Mouse (Mus musculus) kidney, embryonic 14.5 days (tissue): ENCODE measurements around the gene Kcnq1. TPM values are rescaled to one million over a fixed set of nuclear protein-coding genes. Genes with fewer than 3 reads are reported as not detected.

Source experiments
- ATAC-seq: fragments of 200-750 bp; cut with Nextera tagmentation; 2 replicates; pipeline ENCODE4 v1.8.0; 2017; ENCODE audit warnings: moderate number of reproducible peaks, mild to moderate bottlenecking, moderate TSS enrichment, moderate library complexity; ENCODE audit not compliant: low FRiP score, low TSS enrichment
- H3K27ac ChIP-seq: fragments of 300-500 bp; sonication (generic); 2 replicates; pipeline ENCODE4 v1.5.1; 2014; ENCODE audit warnings: low read depth, mild to moderate bottlenecking, low read length, moderate library complexity, mixed read lengths
- H3K27me3 ChIP-seq: fragments of 300-500 bp; sonication (generic); 2 replicates; pipeline ENCODE4 v1.6.1; 2014; ENCODE audit warnings: mild to moderate bottlenecking, low read length; ENCODE audit not compliant: control insufficient read depth, insufficient read depth
- H3K36me3 ChIP-seq: fragments of 300-500 bp; sonication (generic); 2 replicates; pipeline ENCODE4 v1.6.1; 2014; ENCODE audit warnings: low read length, mixed read lengths; ENCODE audit not compliant: control insufficient read depth, insufficient read depth
- H3K4me1 ChIP-seq: fragments of 300-500 bp; sonication (generic); 2 replicates; pipeline ENCODE4 v1.6.1; 2014; ENCODE audit warnings: low read length, mixed read lengths; ENCODE audit not compliant: control insufficient read depth, insufficient read depth
- H3K4me2 ChIP-seq: fragments of 300-500 bp; sonication (generic); replicated peaks from 2 replicates; pipeline ENCODE4 v1.6.1; 2014; ENCODE audit warnings: low read depth, mild to moderate bottlenecking, low read length
- H3K4me3 ChIP-seq: fragments of 300-500 bp; sonication (generic); 2 replicates; pipeline ENCODE4 v1.5.1; 2014; ENCODE audit warnings: mild to moderate bottlenecking, low read length
- H3K9ac ChIP-seq: fragments of 300-500 bp; sonication (generic); 2 replicates; pipeline ENCODE4 v1.6.1; 2014; ENCODE audit warnings: low read depth, mild to moderate bottlenecking, low read length, moderate library complexity
- H3K9me3 ChIP-seq: fragments of 300-500 bp; sonication (generic); 2 replicates; pipeline ENCODE4 v1.6.1; 2016; ENCODE audit warnings: low read length; ENCODE audit not compliant: control insufficient read depth
- WGBS: fragments of 180-500 bp; shearing (Covaris S2); extraction: QIAGEN DNeasy Blood & Tissue Kit; methylation state at CpG from one replicate; pipeline ENCODE4 v1.1.7; 2014; 5-methylcytosine and 5-hydroxymethylcytosine counted together
- polyA plus RNA-seq: library from polyadenylated mRNA; unstranded; fragments of >200 nt; fragmentation: Nextera tagmentation; extraction: Ambion mirVana; gene quantifications from 2 replicates; pipeline ENCODE4 v1.2.1, GENCODE M21; 2014

The Kcnq1 gene
- polyA plus RNA-seq, 1 experiment from 2014 or later: 5.4 TPM

GRCm38 (mm10) chr7:143067897-143068296, 38.3 kb upstream of the Kcnq1 start:
- Histone ChIP-seq H3K4me2 (peak overlapping the region; percentile 40), H3K9ac (no peak overlapping the region), H3K27ac (peak overlapping the region; percentile 96; the same call in 1 of the 2 replicates), H3K4me3 (peak overlapping the region; percentile 89; the same call in 1 of the 2 replicates), H3K27me3 (no peaks in the 10 kb centered on the region), H3K4me1 (peaks cover 9% of the 10 kb centered on the region), H3K9me3 (no peaks in the 10 kb centered on the region), H3K36me3 (peaks cover 62% of the 10 kb centered on the region)
- 86% methylated on average over 3 of the region's 3 CpGs for WGBS
- ATAC-seq: no peak

- peak overlapping the region; percentile 96 for H3K27ac ChIP-seq
- H3K4me1 ChIP-seq: peaks cover 9% of the 10 kb centered on the region
- peak; percentile 3 for ATAC-seq
- peak overlapping the region; percentile 89 for H3K4me3 ChIP-seq
- peak overlapping the region; percentile 40 for H3K4me2 ChIP-seq
- peaks cover 57% of the 10 kb centered on the region for H3K36me3 ChIP-seq
- WGBS: 45% methylated on average over 13 of the region's 13 CpGs
- H3K9me3 ChIP-seq: no peaks in the 10 kb centered on the region
- H3K27me3 ChIP-seq: no peaks in the 10 kb centered on the region
- peak overlapping the region; percentile 53 for H3K9ac ChIP-seq
Measured at GRCm38 (mm10) chr7:143068316-143068881, 37.8 kb upstream of the Kcnq1 start.

GRCm38 (mm10) chr7:143068882-143069591, 37.1 kb upstream of the Kcnq1 start, which contains the start of gene Tssc4:
Gene Tssc4, plus strand, starts transcription at chr7:143069249.
- Histone ChIP-seq H3K4me3 (peak within 1 kb of the TSS; percentile 89), H3K9ac (peak within 1 kb of the TSS; percentile 88), H3K9me3 (no peaks in the 10 kb centered on the region), H3K27ac (peak within 1 kb of the TSS; percentile 96), H3K36me3 (peaks cover 51% of the 10 kb centered on the region), H3K4me1 (peaks cover 9% of the 10 kb centered on the region), H3K27me3 (no peaks in the 10 kb centered on the region), H3K4me2 (peak within 1 kb of the TSS; percentile 93)
- WGBS: under 1% methylated on average over 51 of the region's 51 CpGs
- ATAC-seq: peak; percentile 96

- Histone ChIP-seq H3K4me1 (peaks cover 9% of the 10 kb centered on the region), H3K9ac (peak overlapping the region; percentile 88), H3K27ac (peak overlapping the region; percentile 96), H3K4me3 (peak overlapping the region; percentile 89), H3K27me3 (no peaks in the 10 kb centered on the region), H3K4me2 (peak overlapping the region; percentile 93), H3K36me3 (peaks cover 42% of the 10 kb centered on the region), H3K9me3 (no peaks in the 10 kb centered on the region)
- ATAC-seq: no peak; the same call in 1 of the 2 replicates
- WGBS: 12% methylated on average over 30 of the region's 30 CpGs
Measured at GRCm38 (mm10) chr7:143069751-143070400, 36.3 kb upstream of the Kcnq1 start.

- H3K4me3 ChIP-seq: peak overlapping the region; percentile 89
- no peak for ATAC-seq
- no peaks in the 10 kb centered on the region for H3K27me3 ChIP-seq
- 93% methylated on average over 10 of the region's 10 CpGs for WGBS
- H3K4me1 ChIP-seq: peaks cover 9% of the 10 kb centered on the region
- no peak overlapping the region for H3K27ac ChIP-seq
- no peaks in the 10 kb centered on the region for H3K9me3 ChIP-seq
- peak overlapping the region; percentile 93 for H3K4me2 ChIP-seq
- peak overlapping the region; percentile 88 for H3K9ac ChIP-seq
- peaks cover 35% of the 10 kb centered on the region for H3K36me3 ChIP-seq
Measured at GRCm38 (mm10) chr7:143070506-143071070, 35.6 kb upstream of the Kcnq1 start.

- Histone ChIP-seq H3K27ac (no peak overlapping the region), H3K4me1 (peaks cover 9% of the 10 kb centered on the region), H3K4me3 (no peak overlapping the region), H3K9me3 (no peaks in the 10 kb centered on the region), H3K4me2 (no peak overlapping the region), H3K27me3 (no peaks in the 10 kb centered on the region), H3K9ac (no peak overlapping the region; the same call in 1 of the 2 replicates), H3K36me3 (peaks cover 15% of the 10 kb centered on the region)
- ATAC-seq: no peak
- WGBS: 90% methylated on average over 5 of the region's 5 CpGs
Measured at GRCm38 (mm10) chr7:143072605-143073004, 33.6 kb upstream of the Kcnq1 start.

GRCm38 (mm10) chr7:143073086-143073485, 33.1 kb upstream of the Kcnq1 start:
- no peak overlapping the region for H3K4me2 ChIP-seq
- no peak overlapping the region for H3K27ac ChIP-seq
- WGBS: 80% methylated on average over 1 of the region's 1 CpGs
- no peaks in the 10 kb centered on the region for H3K9me3 ChIP-seq
- H3K27me3 ChIP-seq: no peaks in the 10 kb centered on the region
- no peak for ATAC-seq
- H3K4me1 ChIP-seq: peaks cover 9% of the 10 kb centered on the region
- no peak overlapping the region for H3K9ac ChIP-seq
- H3K36me3 ChIP-seq: peaks cover 10% of the 10 kb centered on the region
- no peak overlapping the region for H3K4me3 ChIP-seq

- H3K4me3 ChIP-seq: no peak overlapping the region
- H3K27ac ChIP-seq: no peak overlapping the region
- H3K36me3 ChIP-seq: peaks cover 7% of the 10 kb centered on the region
- no peak overlapping the region for H3K9ac ChIP-seq
- no peak overlapping the region for H3K4me2 ChIP-seq
- H3K9me3 ChIP-seq: no peaks in the 10 kb centered on the region
- no peaks in the 10 kb centered on the region for H3K27me3 ChIP-seq
- WGBS: 77% methylated on average over 5 of the region's 5 CpGs
- peaks cover 5% of the 10 kb centered on the region for H3K4me1 ChIP-seq
- ATAC-seq: no peak
Measured at GRCm38 (mm10) chr7:143075394-143075793, 30.8 kb upstream of the Kcnq1 start.
